Mouse (Mus musculus) E14TG2a.4 (cell line): ENCODE measurements around the gene Calm4.

Source experiments
- CTCF ChIP-seq: conservative IDR thresholded peaks from 2 replicates; pipeline ENCODE4 v1.5.1; 2014; ENCODE audit warnings: low read length
- NANOG ChIP-seq: IDR thresholded peaks from 2 replicates; pipeline ENCODE4 v1.6.1; 2014; ENCODE audit warnings: borderline replicate concordance, low read length, mixed read lengths
- POU5F1 ChIP-seq: IDR thresholded peaks from 2 replicates; pipeline ENCODE4 v1.6.1; 2014; ENCODE audit warnings: low read length, borderline replicate concordance

- no peak for TF ChIP-seq CTCF
- TF ChIP-seq POU5F1, result no peak
- TF ChIP-seq NANOG, result no peak
These were observed 32.4 kb upstream of the Calm4 start for GRCm38 (mm10) chr13:3805132-3805531.
